Comparison of ENCODE assay signal across 8 mouse cellular contexts in genomic region chr2:27886608-27887460, GRCm38 (mm10). TPM values are rescaled to one million over a fixed set of nuclear protein-coding genes. Genes with fewer than 3 reads are reported as not detected.
DNase-seq lines count a peak whose midpoint lies in the region; ATAC-seq and TF ChIP-seq lines count a peak whose summit lies in the region.

No protein-coding gene starts in this region.

- H3K9me3 ChIP-seq in intestine, embryonic 14.5 days (ENCODE audit: control insufficient read depth, low read length) = no peaks in the 10 kb centered on the region
- H3K9me3 ChIP-seq in liver, embryonic 15.5 days (replicated peaks) = no peaks in the 10 kb centered on the region
- H3K9me3 ChIP-seq in neural tube, embryonic 13.5 days = no peaks in the 10 kb centered on the region

- peak; percentile 21 for ATAC-seq in intestine, embryonic 14.5 days (replicated peaks; ENCODE audit: low FRiP score, low TSS enrichment, low read depth)
- no peak for ATAC-seq in liver, embryonic 15.5 days (ENCODE audit: insufficient read depth)
- ATAC-seq in neural tube, embryonic 13.5 days (ENCODE audit: low read depth) = peak; percentile 41

- DNase-seq in cerebellum, adult 2 months = no peak
- DNase-seq in cerebellum, adult 9-11 months = no peak
- peak; percentile 50 for DNase-seq in adrenal gland, postnatal 25 days
- peak; percentile 54 for DNase-seq in gastrocnemius, postnatal 14 days
- peak; percentile 86 for DNase-seq in intestine, embryonic 14.5 days (ENCODE audit: low spot score)
- DNase-seq in spleen, adult 18-20 months = no peak

- peak overlapping the region; percentile 85 for H3K9ac ChIP-seq in intestine, embryonic 14.5 days (ENCODE audit: low read length)
- H3K9ac ChIP-seq in liver, embryonic 15.5 days = no peak overlapping the region
- H3K9ac ChIP-seq in neural tube, embryonic 13.5 days = peak overlapping the region; percentile 66

- no peak overlapping the region for H3K27ac ChIP-seq in cerebellum, adult 2 months (ENCODE audit: insufficient read depth, low read length)
- H3K27ac ChIP-seq in intestine, embryonic 14.5 days (ENCODE audit: low read depth) = peak overlapping the region; percentile 93
- H3K27ac ChIP-seq in liver, embryonic 15.5 days (replicated peaks) = no peak overlapping the region
- peak overlapping the region; percentile 39 for H3K27ac ChIP-seq in neural tube, embryonic 13.5 days (replicated peaks)

- peak overlapping the region; percentile 26 for H3K4me3 ChIP-seq in cerebellum, adult 2 months (replicated peaks; ENCODE audit: insufficient read depth, low read depth, low read length)
- H3K4me3 ChIP-seq in intestine, embryonic 14.5 days (ENCODE audit: low read depth, low read length) = peak overlapping the region; percentile 67
- H3K4me3 ChIP-seq in liver, embryonic 15.5 days (replicated peaks) = peak overlapping the region; percentile 50
- H3K4me3 ChIP-seq in neural tube, embryonic 13.5 days = peak overlapping the region; percentile 48

- H3K36me3 ChIP-seq in intestine, embryonic 14.5 days (ENCODE audit: control insufficient read depth, insufficient read depth, low read length) = peaks cover 3% of the 10 kb centered on the region; the same call in 1 of the 2 replicates
- H3K36me3 ChIP-seq in liver, embryonic 15.5 days (replicated peaks) = no peaks in the 10 kb centered on the region
- H3K36me3 ChIP-seq in neural tube, embryonic 13.5 days = no peaks in the 10 kb centered on the region

- H3K4me2 ChIP-seq in intestine, embryonic 14.5 days (ENCODE audit: low read length) = peak overlapping the region; percentile 58
- peak overlapping the region; percentile 70 for H3K4me2 ChIP-seq in liver, embryonic 15.5 days
- H3K4me2 ChIP-seq in neural tube, embryonic 13.5 days = peak overlapping the region; percentile 75

- intact Hi-C loops in gastrocnemius, postnatal 14 days (cut with DNase I; ENCODE audit: low total_unique reads) = loop anchor here (5.0 to 10.0 kb wide), 2 partner anchors 115 to 342 kb away; no protein-coding TSS in a partner anchor

- WGBS in cerebellum, adult 2 months = 1% methylated on average over 67 of the region's 67 CpGs
- WGBS in intestine, embryonic 14.5 days = under 1% methylated on average over 66 of the region's 67 CpGs
- under 1% methylated on average over 67 of the region's 67 CpGs for WGBS in liver, embryonic 15.5 days (ENCODE audit: insufficient replicate concordance)
- under 1% methylated on average over 65 of the region's 67 CpGs for WGBS in neural tube, embryonic 13.5 days

- H3K4me1 ChIP-seq in cerebellum, adult 2 months (ENCODE audit: control insufficient read depth, insufficient read depth, low read length) = no peaks in the 10 kb centered on the region
- peaks cover 28% of the 10 kb centered on the region for H3K4me1 ChIP-seq in intestine, embryonic 14.5 days (replicated peaks; ENCODE audit: control insufficient read depth, insufficient read depth, low read length)
- peaks cover 8% of the 10 kb centered on the region; the same call in 1 of the 2 replicates for H3K4me1 ChIP-seq in liver, embryonic 15.5 days (replicated peaks)
- peaks cover 43% of the 10 kb centered on the region for H3K4me1 ChIP-seq in neural tube, embryonic 13.5 days (replicated peaks)

- peaks cover 2% of the 10 kb centered on the region; the same call in 1 of the 2 replicates for H3K27me3 ChIP-seq in cerebellum, adult 2 months (ENCODE audit: control insufficient read depth, insufficient read depth, low read length)
- no peaks in the 10 kb centered on the region for H3K27me3 ChIP-seq in intestine, embryonic 14.5 days (replicated peaks; ENCODE audit: control insufficient read depth, insufficient read depth, low read length)
- peaks cover 80% of the 10 kb centered on the region for H3K27me3 ChIP-seq in liver, embryonic 15.5 days
- H3K27me3 ChIP-seq in neural tube, embryonic 13.5 days = peaks cover 33% of the 10 kb centered on the region

- no peak for TF ChIP-seq CTCF in cerebellum, adult 2 months (IDR thresholded peaks at IDR 0.05; ENCODE audit: borderline replicate concordance, insufficient read depth, low read depth, low read length)

- no peak for TF ChIP-seq POLR2A in cerebellum, adult 2 months (IDR thresholded peaks at IDR 0.05; ENCODE audit: borderline replicate concordance, insufficient read depth, low read length)

RNA-seq across cellular contexts. Expression of gene Col5a1, which starts 0.6 kb away (rescaled TPM):
- polyA plus RNA-seq in cerebellum, adult 2 months (2012; rRNA removed) = 12.9 and 15.3 TPM in 2 replicates
- total RNA-seq in adrenal gland, postnatal 25 days (2021) = 60.7 and 62.0 TPM in 2 replicates
- 100 to 1,000 TPM; 124 to 170 TPM for total RNA-seq in gastrocnemius, postnatal 14 days (2021)
- polyA plus RNA-seq in intestine, embryonic 14.5 days (2014; fragmentation: Nextera tagmentation; extraction: Ambion mirVana) = 118 and 124 TPM in 2 replicates
- 11.2 and 12.7 TPM in 2 replicates for polyA plus RNA-seq in liver, embryonic 15.5 days (2015; fragmentation: Nextera tagmentation; extraction: Ambion mirVana)
- polyA plus RNA-seq in neural tube, embryonic 13.5 days (2015; fragmentation: Nextera tagmentation; extraction: Ambion mirVana) = 25.8 and 27.4 TPM in 2 replicates

Comparison
In these comparisons a context has a peak if more than half of its experiments do, and no peak if none do; other contexts are left out.
1. DNase-seq: peak in adrenal gland, postnatal 25 days (single experiment), gastrocnemius, postnatal 14 days (single experiment) and intestine, embryonic 14.5 days (single experiment); none in cerebellum, adult 2 months (0 of 2), cerebellum, adult 9-11 months (single experiment) and spleen, adult 18-20 months (0 of 2).
2. H3K27ac ChIP-seq: peak in intestine, embryonic 14.5 days (single experiment) and neural tube, embryonic 13.5 days (single experiment); none in cerebellum, adult 2 months (single experiment) and liver, embryonic 15.5 days (single experiment).
3. Peak in every context shown above with its lines, with median percentiles within 50 percentile points of each other: H3K4me3 ChIP-seq and H3K4me2 ChIP-seq.